Mouse (Mus musculus) monocyte, adult 2 months (primary cell): Measurements from ENCODE around the gene Flrt1.
"Not testable (repeated sequence)": the region's sequence is repeated elsewhere in the genome, so short reads cannot be mapped to it uniquely, and the experiment has no call there.

Experiments used
- DNase-seq, 2 experiments: peaks; one replicate each; pipeline ENCODE4 v3.0.0; 2022; ENCODE audit warnings: low spot score in 2 of 2, low read depth in 1 of 2

The Flrt1 gene

GRCm38 (mm10) chr19:7069781-7070763 lies 35.5 kb downstream of the Flrt1 start:
- DNase-seq = no peak

- no peak for DNase-seq
Measured at GRCm38 (mm10) chr19:7068661-7069531, 36.6 kb downstream of the Flrt1 start.

GRCm38 (mm10) chr19:7068136-7068535 lies 37.4 kb downstream of the Flrt1 start:
- peak in 1 of 2 experiments; percentile 43 for DNase-seq

- no peak for DNase-seq
Measured at GRCm38 (mm10) chr19:7067344-7068050, 38.0 kb downstream of the Flrt1 start.

- DNase-seq = no peak
Measured at GRCm38 (mm10) chr19:7066828-7067342, 38.6 kb downstream of the Flrt1 start.

GRCm38 (mm10) chr19:7066034-7066827 lies 39.3 kb downstream of the Flrt1 start:
- DNase-seq = no peak

GRCm38 (mm10) chr19:7064571-7064970 lies 41.0 kb downstream of the Flrt1 start:
- DNase-seq = peak in 1 of 2 experiments; percentile 73

- DNase-seq = no peak
Measured at GRCm38 (mm10) chr19:7062916-7063315, 42.6 kb downstream of the Flrt1 start.

- DNase-seq = no peak
Measured at GRCm38 (mm10) chr19:7062110-7062509, 43.4 kb downstream of the Flrt1 start.

GRCm38 (mm10) chr19:7058541-7058940 lies 47.0 kb downstream of the Flrt1 start:
- no peak for DNase-seq

GRCm38 (mm10) chr19:7057722-7058207 lies 47.8 kb downstream of the Flrt1 start:
- DNase-seq = peak; percentile 54 to 72

- DNase-seq = no peak
Measured at GRCm38 (mm10) chr19:7057126-7057721, 48.3 kb downstream of the Flrt1 start.

- DNase-seq = peak; percentile 39 to 52
Measured at GRCm38 (mm10) chr19:7056248-7057087, 49.1 kb downstream of the Flrt1 start, which contains the start of gene Macrod1. TSS of gene Macrod1 (plus strand) at chr19:7056810.

- DNase-seq = no peak
Measured at GRCm38 (mm10) chr19:7055173-7055572, 50.4 kb downstream of the Flrt1 start.

GRCm38 (mm10) chr19:7054772-7055171 lies 50.8 kb downstream of the Flrt1 start:
- no peak for DNase-seq

- DNase-seq = not testable (repeated sequence)
Measured at GRCm38 (mm10) chr19:7053382-7053781, 52.1 kb downstream of the Flrt1 start.

GRCm38 (mm10) chr19:7044706-7045105 lies 60.8 kb downstream of the Flrt1 start:
- DNase-seq = no peak

GRCm38 (mm10) chr19:7044279-7044678 lies 61.2 kb downstream of the Flrt1 start:
- DNase-seq = no peak
